Mouse (Mus musculus): ENCODE measurements around the gene Ccl27a.
"Not testable (repeated sequence)": the region's sequence is repeated elsewhere in the genome, so short reads cannot be mapped to it uniquely, and the experiment has no call there.

DNA sequence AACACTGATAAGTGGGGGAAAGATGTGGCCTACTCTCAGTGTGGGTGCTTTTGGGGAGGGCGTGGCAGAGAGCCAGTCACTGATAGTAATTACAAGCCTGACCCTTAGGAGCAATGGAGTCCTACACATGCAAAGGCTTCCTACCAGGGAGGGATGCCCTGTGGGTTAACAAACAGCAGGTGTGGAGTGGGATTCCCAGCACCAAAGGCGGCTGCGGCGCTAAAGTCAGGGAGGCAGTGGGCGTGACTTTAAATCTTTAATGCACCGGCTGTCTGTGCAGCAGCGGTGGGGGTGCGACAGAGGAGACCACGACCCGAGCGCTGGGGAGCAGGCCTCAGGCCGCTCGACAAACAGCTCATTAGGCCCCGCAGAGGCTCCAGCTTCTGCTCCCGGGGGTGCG is 1.1 kb downstream of the Ccl27a start:
- TF ChIP-seq CTCF (IDR thresholded peaks at IDR 0.05; ENCODE audit: insufficient read depth, low read length); POLR2A (IDR thresholded peaks at IDR 0.05; ENCODE audit: borderline replicate concordance, extremely low read depth, low read depth, low read length): not testable (repeated sequence)
